Mouse (Mus musculus) forebrain, embryonic 16.5 days (tissue): ENCODE results near the gene Ube2c. TPM values are rescaled to one million over a fixed set of nuclear protein-coding genes. Genes with fewer than 3 reads are reported as not detected.
A peak's percentile ranks its signal among the peaks of the same experiment; 100 is the strongest.

ENCODE experiments used
- ATAC-seq: fragments of 200-750 bp; cut with Nextera tagmentation; 2 replicates; pipeline ENCODE4 v1.8.0; 2017; ENCODE audit warnings: mild to moderate bottlenecking, moderate library complexity
- H3K27ac ChIP-seq: fragments of 300-500 bp; sonication (generic); 2 replicates; pipeline ENCODE4 v1.5.1; 2014; ENCODE audit warnings: low read length, control low read depth
- H3K27me3 ChIP-seq: fragments of 300-500 bp; sonication (generic); replicated peaks from 2 replicates; pipeline ENCODE4 v1.6.1; 2014; ENCODE audit warnings: low read length; ENCODE audit not compliant: control insufficient read depth, insufficient read depth
- H3K36me3 ChIP-seq: fragments of 300-500 bp; sonication (generic); 2 replicates; pipeline ENCODE4 v1.6.1; 2014; ENCODE audit not compliant: control insufficient read depth, insufficient read depth
- H3K4me1 ChIP-seq: fragments of 300-500 bp; sonication (generic); replicated peaks from 2 replicates; pipeline ENCODE4 v1.6.1; 2014; ENCODE audit warnings: low read length; ENCODE audit not compliant: control insufficient read depth, insufficient read depth
- H3K4me2 ChIP-seq: fragments of 300-500 bp; sonication (generic); 2 replicates; pipeline ENCODE4 v1.6.1; 2014; ENCODE audit warnings: mild to moderate bottlenecking, low read length, control low read depth
- H3K4me3 ChIP-seq: fragments of 300-500 bp; sonication (generic); replicated peaks from 2 replicates; pipeline ENCODE4 v1.5.1; 2014; ENCODE audit warnings: mild to moderate bottlenecking, low read length, control low read depth
- H3K9ac ChIP-seq: fragments of 300-500 bp; sonication (generic); replicated peaks from 2 replicates; pipeline ENCODE4 v1.6.1; 2014; ENCODE audit warnings: low read depth, low read length, control low read depth
- H3K9me3 ChIP-seq: fragments of 300-500 bp; sonication (generic); 2 replicates; pipeline ENCODE4 v1.6.1; 2016; ENCODE audit warnings: low read length; ENCODE audit not compliant: control insufficient read depth
- WGBS: fragments of 180-500 bp; shearing (Covaris S2); extraction: QIAGEN DNeasy Blood & Tissue Kit; methylation state at CpG from one replicate; pipeline ENCODE4 v1.1.7; 2014; 5-methylcytosine and 5-hydroxymethylcytosine counted together
- polyA plus RNA-seq: library from polyadenylated mRNA; unstranded; fragments of >200 nt; fragmentation: Nextera tagmentation; extraction: Ambion mirVana; gene quantifications from 2 replicates; pipeline ENCODE4 v1.2.1, GENCODE M21; 2015

Gene Ube2c
- polyA plus RNA-seq, 1 experiment from 2014 or later: 148 TPM

GRCm38 (mm10) chr2:164804533-164805331 is 35.0 kb downstream of the Ube2c start, which contains the start of the genes Acot8 and Zswim3:
TSS of gene Acot8 (minus strand) at chr2:164804882.
TSS of gene Zswim3 (plus strand) at chr2:164805098.
- H3K27me3 ChIP-seq: no peaks in the 10 kb centered on the region
- peaks cover 32% of the 10 kb centered on the region for H3K4me1 ChIP-seq
- WGBS: 0% methylated on average over 47 of the region's 47 CpGs
- H3K4me2 ChIP-seq: peak within 1 kb of the TSS; percentile 78
- ATAC-seq: peak; percentile 98
- peak within 1 kb of the TSS; percentile 80 for H3K9ac ChIP-seq
- peak within 1 kb of the TSS; percentile 75 for H3K4me3 ChIP-seq
- peak within 1 kb of the TSS; percentile 83 for H3K27ac ChIP-seq
- no peaks in the 10 kb centered on the region for H3K9me3 ChIP-seq
- H3K36me3 ChIP-seq: no peaks in the 10 kb centered on the region

- H3K27ac ChIP-seq: peak overlapping the region; percentile 76
- WGBS: under 1% methylated on average over 21 of the region's 21 CpGs
- peak overlapping the region; percentile 75 for H3K4me3 ChIP-seq
- H3K4me2 ChIP-seq: peak overlapping the region; percentile 78
- ATAC-seq: peak; percentile 34; the same call in 1 of the 2 replicates
- H3K36me3 ChIP-seq: no peaks in the 10 kb centered on the region
- no peaks in the 10 kb centered on the region for H3K9me3 ChIP-seq
- no peaks in the 10 kb centered on the region for H3K27me3 ChIP-seq
- peak overlapping the region; percentile 74 for H3K9ac ChIP-seq
- peaks cover 32% of the 10 kb centered on the region for H3K4me1 ChIP-seq
Measured at GRCm38 (mm10) chr2:164805332-164805718, 35.6 kb downstream of the Ube2c start.

DNA sequence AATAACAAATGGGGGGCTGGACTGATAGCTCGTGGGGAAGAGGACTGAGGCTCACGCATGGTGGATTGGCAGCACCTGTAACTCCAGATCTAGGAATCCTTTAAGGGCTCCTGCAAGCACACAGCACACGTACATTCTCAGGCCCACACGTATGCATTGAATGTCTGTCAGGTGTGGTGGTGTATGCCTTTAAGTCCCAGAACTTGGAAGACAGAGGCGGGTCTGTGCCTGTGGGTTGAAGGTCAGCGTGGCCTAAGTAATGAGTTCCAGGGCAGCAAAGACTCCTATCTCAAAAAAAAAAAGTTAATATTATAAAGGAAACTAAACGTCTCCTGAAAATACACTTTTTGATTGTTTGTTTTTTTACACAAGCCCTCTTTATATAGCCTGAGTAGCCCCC is 36.9 kb downstream of the Ube2c start:
- peaks cover 32% of the 10 kb centered on the region for H3K4me1 ChIP-seq
- 83% methylated on average over 7 of the region's 7 CpGs for WGBS
- H3K4me2 ChIP-seq: no peak overlapping the region

GRCm38 (mm10) chr2:164813557-164813956 is 43.9 kb downstream of the Ube2c start:
- Histone ChIP-seq H3K9me3 (no peaks in the 10 kb centered on the region), H3K4me2 (no peak overlapping the region), H3K36me3 (peaks cover 3% of the 10 kb centered on the region; the same call in 1 of the 2 replicates), H3K9ac (no peak overlapping the region), H3K4me3 (no peak overlapping the region), H3K27ac (no peak overlapping the region), H3K27me3 (no peaks in the 10 kb centered on the region), H3K4me1 (no peaks in the 10 kb centered on the region)
- 54% methylated on average over 2 of the region's 2 CpGs for WGBS
- ATAC-seq: no peak

More for the DNA sequence above, 36.9 kb downstream of the Ube2c start:
- Histone ChIP-seq H3K36me3 (no peaks in the 10 kb centered on the region), H3K27ac (no peak overlapping the region), H3K9me3 (no peaks in the 10 kb centered on the region), H3K9ac (no peak overlapping the region), H3K27me3 (no peaks in the 10 kb centered on the region), H3K4me3 (no peak overlapping the region)
- ATAC-seq: no peak

DNA sequence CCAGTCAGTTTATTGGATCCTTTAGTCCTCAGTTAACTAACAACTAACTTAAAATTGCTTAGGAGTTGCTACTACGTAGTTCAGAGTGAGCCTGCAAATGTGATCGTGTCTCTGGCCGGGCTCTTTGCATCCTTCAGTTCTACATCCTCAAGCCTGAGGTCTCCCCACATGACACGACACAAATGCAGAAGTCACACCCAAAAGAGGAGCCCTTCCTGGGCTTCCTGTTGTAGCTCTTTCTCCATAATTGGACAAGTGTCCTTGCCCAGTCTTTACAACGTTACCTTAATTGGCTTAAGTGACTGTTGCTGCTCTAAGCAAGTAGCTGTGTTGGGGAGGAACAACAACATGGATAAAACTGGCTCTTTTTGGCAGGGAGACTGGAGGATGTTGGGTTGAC is 45.6 kb downstream of the Ube2c start:
- H3K9ac ChIP-seq: no peak overlapping the region

DNA sequence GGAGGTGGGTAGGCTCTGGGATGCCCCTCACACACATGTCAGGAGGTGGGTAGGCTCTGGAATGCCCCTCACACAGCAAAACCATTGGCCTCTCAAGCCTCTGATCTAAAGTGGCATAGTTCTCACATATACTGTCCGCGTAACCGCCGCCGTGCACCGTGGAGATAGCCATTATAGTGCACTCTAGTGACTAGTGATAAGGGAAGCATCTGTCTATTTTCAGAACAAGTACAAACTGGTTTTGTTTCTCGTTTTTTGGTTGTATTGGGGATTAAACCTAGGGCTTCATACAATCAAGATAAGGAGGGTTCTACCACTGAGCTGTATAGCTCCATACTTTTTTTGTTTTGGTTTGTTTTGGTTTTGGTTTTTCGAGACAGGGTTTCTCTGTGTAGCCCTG is 46.1 kb downstream of the Ube2c start:
- WGBS: 92% methylated on average over 8 of the region's 8 CpGs
- ATAC-seq: no peak
- Histone ChIP-seq H3K4me2 (no peak overlapping the region), H3K9me3 (no peaks in the 10 kb centered on the region), H3K4me3 (no peak overlapping the region), H3K9ac (no peak overlapping the region), H3K27ac (no peak overlapping the region), H3K4me1 (no peaks in the 10 kb centered on the region), H3K36me3 (peaks cover 6% of the 10 kb centered on the region; the same call in 1 of the 2 replicates), H3K27me3 (no peaks in the 10 kb centered on the region)

More for the DNA sequence above, 45.6 kb downstream of the Ube2c start:
- Histone ChIP-seq H3K4me3 (no peak overlapping the region), H3K27ac (no peak overlapping the region), H3K36me3 (peaks cover 6% of the 10 kb centered on the region; the same call in 1 of the 2 replicates), H3K4me2 (no peak overlapping the region), H3K27me3 (no peaks in the 10 kb centered on the region), H3K9me3 (no peaks in the 10 kb centered on the region), H3K4me1 (no peaks in the 10 kb centered on the region)
- 90% methylated on average over 5 of the region's 5 CpGs for WGBS
- no peak for ATAC-seq

GRCm38 (mm10) chr2:164817206-164817605 is 47.5 kb downstream of the Ube2c start:
- Histone ChIP-seq H3K4me2 (no peak overlapping the region), H3K9me3 (no peaks in the 10 kb centered on the region), H3K4me1 (peaks cover 2% of the 10 kb centered on the region), H3K4me3 (no peak overlapping the region), H3K36me3 (peaks cover 10% of the 10 kb centered on the region), H3K27me3 (no peaks in the 10 kb centered on the region), H3K9ac (no peak overlapping the region), H3K27ac (no peak overlapping the region)
- ATAC-seq: no peak
- 94% methylated on average over 6 of the region's 6 CpGs for WGBS

DNA sequence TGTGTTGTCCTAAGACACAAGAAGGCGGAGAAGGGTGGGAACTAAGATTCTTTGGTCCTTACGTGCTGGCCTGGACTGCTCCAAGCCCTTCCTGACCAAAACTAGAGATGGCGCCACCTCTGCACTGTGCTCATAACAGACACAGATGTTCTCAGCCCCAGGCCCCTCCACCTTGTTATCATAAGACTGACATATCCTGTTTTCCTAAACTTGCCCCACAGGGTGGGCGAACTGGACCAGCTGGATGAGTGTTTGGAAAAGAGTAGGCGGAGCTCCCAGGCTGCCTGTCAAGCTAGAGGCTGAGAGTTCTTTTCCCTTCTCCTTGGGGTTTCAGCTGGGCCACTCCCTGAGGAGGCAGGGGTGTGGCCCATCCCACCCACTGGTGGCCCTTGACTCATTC is 48.0 kb downstream of the Ube2c start:
- Histone ChIP-seq H3K27me3 (no peaks in the 10 kb centered on the region), H3K4me3 (no peak overlapping the region), H3K9me3 (no peaks in the 10 kb centered on the region), H3K4me1 (peaks cover 6% of the 10 kb centered on the region), H3K9ac (no peak overlapping the region), H3K4me2 (no peak overlapping the region), H3K27ac (no peak overlapping the region), H3K36me3 (peaks cover 10% of the 10 kb centered on the region)
- 81% methylated on average over 5 of the region's 5 CpGs for WGBS
- ATAC-seq: no peak

GRCm38 (mm10) chr2:164821060-164821459 is 51.4 kb downstream of the Ube2c start:
- Histone ChIP-seq H3K4me2 (no peak overlapping the region), H3K36me3 (peaks cover 18% of the 10 kb centered on the region), H3K27ac (no peak overlapping the region), H3K9ac (no peak overlapping the region), H3K9me3 (no peaks in the 10 kb centered on the region), H3K4me3 (no peak overlapping the region), H3K27me3 (no peaks in the 10 kb centered on the region), H3K4me1 (peaks cover 14% of the 10 kb centered on the region)
- WGBS: 89% methylated on average over 6 of the region's 6 CpGs
- ATAC-seq: no peak
